Mouse (Mus musculus) kidney, adult 2 months (tissue): Measurements from ENCODE around the gene 2810021J22Rik. TPM values are rescaled to one million over a fixed set of nuclear protein-coding genes. Genes with fewer than 3 reads are reported as not detected.
A peak's percentile ranks its signal among the peaks of the same experiment; 100 is the strongest.

Source experiments
- DNase-seq: peaks from one replicate; pipeline ENCODE4 v3.0.0; 2021
- H3K27ac ChIP-seq: fragments of 200-500 bp; 2 replicates; pipeline ENCODE4 v1.5.1; 2012; ENCODE audit warnings: low read depth, low read length, control low read depth, inconsistent platforms; ENCODE audit not compliant: insufficient read depth
- H3K27me3 ChIP-seq: fragments of 200-500 bp; replicated peaks from 2 replicates; pipeline ENCODE4 v1.6.1; 2012; ENCODE audit warnings: mild to moderate bottlenecking, moderate library complexity, low read length, inconsistent platforms; ENCODE audit not compliant: control insufficient read depth, insufficient read depth
- H3K36me3 ChIP-seq: fragments of 200-500 bp; 2 replicates; pipeline ENCODE4 v1.6.1; 2012; ENCODE audit warnings: mild to moderate bottlenecking, moderate library complexity, low read length, inconsistent platforms; ENCODE audit not compliant: control insufficient read depth, insufficient read depth
- H3K4me1 ChIP-seq: fragments of 200-500 bp; 2 replicates; pipeline ENCODE4 v1.6.1; 2011; ENCODE audit warnings: low read length; ENCODE audit not compliant: control insufficient read depth, insufficient read depth
- H3K4me3 ChIP-seq: fragments of 200-500 bp; 2 replicates; pipeline ENCODE4 v1.5.1; 2011; ENCODE audit warnings: mild to moderate bottlenecking, low read depth, low read length, control low read depth; ENCODE audit not compliant: insufficient read depth
- CTCF ChIP-seq: fragments of 200-500 bp; conservative IDR thresholded peaks from 2 replicates; pipeline ENCODE4 v1.5.1; 2011; ENCODE audit warnings: low read depth, mild to moderate bottlenecking, control low read depth, low read length, moderate library complexity, mixed read lengths; ENCODE audit not compliant: insufficient read depth, insufficient read length
- POLR2A ChIP-seq: fragments of 200-500 bp; IDR thresholded peaks from one replicate; pipeline ENCODE4 v1.6.1; 2011; ENCODE audit warnings: low read depth, low read length, control low read depth
- WGBS: fragments of 180-500 bp; shearing (Covaris S2); methylation state at CpG from one replicate; pipeline ENCODE4 v1.1.7; 2018; 5-methylcytosine and 5-hydroxymethylcytosine counted together
- polyA plus RNA-seq: library from polyadenylated mRNA; depleted of rRNA; stranded (reverse); fragments of >200 nt; gene quantifications from 2 replicates; pipeline ENCODE4 v1.2.3, GENCODE M21; 2012

Gene 2810021J22Rik
- polyA plus RNA-seq, 1 experiment = 3.7 TPM

DNA sequence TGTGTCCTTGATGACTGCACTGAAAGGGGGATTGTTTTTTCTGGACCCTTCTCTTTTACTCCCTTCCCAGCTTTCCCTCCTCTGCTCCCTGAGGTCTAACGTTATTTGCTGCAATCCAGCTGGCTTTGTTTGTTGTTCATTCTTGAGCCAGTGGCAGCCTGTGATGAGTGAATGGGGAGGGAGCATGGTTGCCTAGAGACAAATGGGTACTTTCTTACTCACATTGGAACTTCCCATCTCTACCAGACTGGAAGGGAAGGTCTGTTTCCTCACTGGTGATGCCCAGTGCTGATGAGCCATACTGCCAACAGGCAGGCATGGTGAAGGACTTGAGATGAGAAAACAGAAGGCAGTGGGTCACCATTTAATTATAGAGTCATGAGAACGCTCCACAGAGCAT, 17.3 kb upstream of the 2810021J22Rik start:
- TF ChIP-seq POLR2A = no peak
- 67% methylated on average over 2 of the region's 2 CpGs for WGBS
- no peak overlapping the region for H3K27ac ChIP-seq
- H3K4me1 ChIP-seq = no peaks in the 10 kb centered on the region
- H3K36me3 ChIP-seq = peaks cover under 1% of the 10 kb centered on the region; the same call in 1 of the 2 replicates
- no peak for DNase-seq
- H3K27me3 ChIP-seq = no peaks in the 10 kb centered on the region
- H3K4me3 ChIP-seq = no peak overlapping the region

DNA sequence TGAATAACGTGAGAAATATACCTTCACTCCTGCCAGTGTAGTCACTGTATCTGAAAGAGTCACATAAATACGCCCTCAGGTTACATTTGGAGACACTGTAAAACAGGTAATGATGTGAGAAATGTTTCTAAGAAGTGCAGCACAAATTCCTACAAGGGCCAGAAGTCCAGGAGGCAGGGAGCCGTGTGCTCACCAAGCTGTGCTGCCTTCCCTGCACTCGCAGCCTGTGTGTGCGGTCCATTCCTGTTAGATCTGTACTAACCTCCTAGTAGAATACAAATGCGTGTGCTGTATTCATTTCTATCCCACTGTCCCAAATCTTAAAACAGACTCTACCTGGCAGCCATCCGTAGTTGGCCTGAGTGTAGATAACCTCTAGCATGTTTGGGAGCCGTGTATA, 6.3 kb upstream of the 2810021J22Rik start:
- TF ChIP-seq CTCF (no peak), POLR2A (no peak)
- H3K27me3 ChIP-seq = no peaks in the 10 kb centered on the region

DNA sequence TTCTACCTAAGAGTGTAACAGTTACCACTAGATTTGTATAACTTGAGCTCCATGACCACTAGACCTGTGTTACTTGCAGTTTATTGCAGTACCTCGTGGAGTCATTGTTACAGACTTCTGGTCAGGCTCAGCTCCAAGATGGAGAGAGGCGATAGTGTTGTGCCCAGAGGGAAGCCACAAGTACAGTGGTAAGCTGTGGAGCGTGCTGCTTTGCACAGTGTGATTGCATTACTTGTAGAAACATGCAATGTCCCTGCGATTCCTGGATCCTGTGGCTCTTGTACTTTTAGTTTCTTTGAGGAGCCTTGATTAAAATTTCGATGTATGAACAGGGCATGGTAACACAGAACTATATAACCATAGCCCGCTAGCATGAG, 926 bp downstream of the 2810021J22Rik start:
- H3K27me3 ChIP-seq = no peaks in the 10 kb centered on the region
- peak; percentile 29 for DNase-seq
- H3K4me1 ChIP-seq = peaks cover 3% of the 10 kb centered on the region; the same call in 1 of the 2 replicates
- H3K27ac ChIP-seq = no peak overlapping the region
- WGBS = 72% methylated on average over 6 of the region's 6 CpGs
- no peaks in the 10 kb centered on the region for H3K36me3 ChIP-seq
- TF ChIP-seq CTCF = no peak
- TF ChIP-seq POLR2A = no peak
- H3K4me3 ChIP-seq = no peak overlapping the region

More for the DNA sequence above, 6.3 kb upstream of the 2810021J22Rik start:
- Histone ChIP-seq H3K36me3 (peaks cover 16% of the 10 kb centered on the region), H3K4me3 (no peak overlapping the region), H3K27ac (no peak overlapping the region), H3K4me1 (no peaks in the 10 kb centered on the region)
- WGBS = 96% methylated on average over 8 of the region's 8 CpGs
- DNase-seq = no peak

DNA sequence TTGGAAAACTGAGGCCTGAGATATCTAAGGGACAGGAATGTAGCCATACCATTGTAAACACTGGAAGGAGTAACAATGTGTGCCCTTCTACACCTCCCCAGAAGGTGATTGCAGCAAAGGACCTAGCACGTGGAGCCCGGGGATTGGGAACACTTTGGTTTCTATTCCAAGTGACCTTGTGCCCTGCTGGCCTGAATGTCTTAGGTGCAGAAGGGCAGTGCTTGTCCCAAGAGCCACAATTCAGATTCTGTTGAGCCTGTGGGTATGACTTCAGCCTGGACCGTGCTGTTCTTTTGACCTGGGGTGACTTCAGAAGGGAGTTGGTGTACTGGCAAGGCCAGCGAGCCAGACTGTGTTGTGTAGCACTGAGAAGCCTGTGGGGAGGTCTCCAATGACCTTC, 3.9 kb downstream of the 2810021J22Rik start:
- Histone ChIP-seq H3K27ac (no peak overlapping the region; the same call in 1 of the 2 replicates), H3K27me3 (no peaks in the 10 kb centered on the region), H3K4me3 (no peak overlapping the region), H3K4me1 (peaks cover 3% of the 10 kb centered on the region; the same call in 1 of the 2 replicates), H3K36me3 (no peaks in the 10 kb centered on the region)
- 43% methylated on average over 4 of the region's 4 CpGs for WGBS
- peak; percentile 69 for DNase-seq
- TF ChIP-seq CTCF (no peak), POLR2A (no peak)

DNA sequence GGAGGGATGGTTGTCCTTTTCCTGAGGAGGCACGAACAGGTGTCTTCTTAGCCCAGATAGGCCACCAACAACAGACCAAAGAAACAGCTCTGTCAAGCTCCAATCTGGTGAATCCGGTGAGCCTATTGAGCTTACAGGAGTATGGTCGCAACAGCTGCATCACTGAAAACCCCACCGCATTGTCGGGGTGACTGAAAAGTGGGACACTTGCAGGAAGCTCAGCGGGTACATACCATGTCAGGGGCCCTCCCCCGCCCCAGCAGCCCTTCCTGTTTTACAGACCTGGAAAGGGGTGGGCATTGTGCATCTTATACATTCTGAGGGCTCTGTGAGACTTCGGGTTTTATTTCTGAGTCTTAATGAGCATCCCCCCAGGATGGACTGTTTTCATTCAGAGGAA, 16.7 kb downstream of the 2810021J22Rik start:
- H3K36me3 ChIP-seq = peaks cover 1% of the 10 kb centered on the region
- DNase-seq = no peak
- no peak overlapping the region for H3K27ac ChIP-seq
- 78% methylated on average over 8 of the region's 8 CpGs for WGBS
- TF ChIP-seq POLR2A = no peak
- TF ChIP-seq CTCF = no peak
- no peak overlapping the region for H3K4me3 ChIP-seq
- H3K27me3 ChIP-seq = no peaks in the 10 kb centered on the region
- no peaks in the 10 kb centered on the region for H3K4me1 ChIP-seq

DNA sequence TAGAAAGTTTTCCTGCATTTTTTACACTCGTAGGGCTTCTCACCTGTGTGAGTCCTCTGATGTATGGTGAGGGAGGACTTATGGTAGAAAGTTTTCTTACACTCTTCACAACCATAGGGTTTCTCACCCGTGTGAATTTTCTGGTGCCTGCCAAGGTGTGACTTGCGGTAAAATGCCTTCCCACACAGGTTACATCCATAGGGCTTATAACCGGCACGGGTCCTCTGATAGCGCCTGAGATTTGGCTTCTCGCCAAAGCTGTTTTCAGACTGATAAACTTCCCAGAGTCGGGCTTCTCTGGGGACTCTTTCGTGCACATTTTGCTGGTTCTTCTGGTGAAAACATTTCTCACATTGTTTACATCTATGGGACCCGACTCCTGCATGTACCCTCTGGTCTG, 23.5 kb downstream of the 2810021J22Rik start:
- Histone ChIP-seq H3K36me3 (peaks cover 4% of the 10 kb centered on the region), H3K27ac (no peak overlapping the region), H3K27me3 (no peaks in the 10 kb centered on the region), H3K4me3 (no peak overlapping the region), H3K4me1 (no peaks in the 10 kb centered on the region)
- TF ChIP-seq POLR2A (no peak), CTCF (no peak)
- WGBS = 82% methylated on average over 10 of the region's 10 CpGs
- no peak for DNase-seq

DNA sequence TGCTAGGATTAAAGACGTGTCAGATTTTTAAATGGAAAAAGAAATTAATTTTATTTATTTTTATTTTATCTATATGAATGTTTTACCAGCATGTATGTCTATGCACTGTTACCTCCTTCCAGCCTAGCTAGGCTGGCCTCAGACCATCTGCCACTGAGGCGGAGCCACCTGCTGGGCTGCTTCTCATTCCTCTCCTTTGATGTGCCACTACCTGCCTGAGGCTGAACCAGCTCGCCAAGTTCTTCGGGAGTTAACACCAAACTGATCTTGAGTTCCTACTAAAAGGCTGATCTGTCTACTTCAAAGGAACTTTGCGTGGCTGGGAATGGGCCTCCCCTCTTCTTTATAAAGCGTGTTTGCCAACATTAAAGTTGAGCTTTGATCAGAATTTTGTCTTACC, 27.4 kb downstream of the 2810021J22Rik start:
- TF ChIP-seq POLR2A (no peak), CTCF (no peak)
- Histone ChIP-seq H3K4me3 (no peak overlapping the region), H3K36me3 (peaks cover 5% of the 10 kb centered on the region), H3K4me1 (no peaks in the 10 kb centered on the region), H3K27ac (no peak overlapping the region), H3K27me3 (no peaks in the 10 kb centered on the region)
- WGBS = 81% methylated on average over 6 of the region's 6 CpGs
- no peak for DNase-seq

DNA sequence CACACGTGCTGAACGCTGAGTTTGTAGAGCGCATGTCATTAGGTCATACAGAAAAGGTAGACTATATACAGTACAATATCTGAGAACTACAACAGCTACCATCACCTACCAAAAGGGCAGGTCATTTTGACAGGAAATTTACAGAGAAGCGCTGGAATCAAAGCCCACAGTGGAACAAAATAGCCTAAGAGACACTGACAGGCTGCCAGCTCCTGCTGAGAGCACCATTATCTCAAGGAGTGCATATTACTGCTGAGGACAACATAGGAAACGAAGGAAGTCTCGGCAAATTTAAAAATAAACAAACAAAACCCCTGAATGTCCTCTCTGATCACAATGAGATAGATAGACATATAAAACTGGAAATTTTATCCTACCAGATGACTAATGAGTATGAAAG, 30.5 kb downstream of the 2810021J22Rik start:
- 85% methylated on average over 6 of the region's 6 CpGs for WGBS
- TF ChIP-seq POLR2A (no peak), CTCF (no peak)
- DNase-seq = no peak
- no peak overlapping the region for H3K4me3 ChIP-seq
- H3K4me1 ChIP-seq = no peaks in the 10 kb centered on the region; the same call in 1 of the 2 replicates
- no peaks in the 10 kb centered on the region for H3K27me3 ChIP-seq
- peaks cover 4% of the 10 kb centered on the region; the same call in 1 of the 2 replicates for H3K36me3 ChIP-seq
- H3K27ac ChIP-seq = no peak overlapping the region
